Mouse (Mus musculus) erythroblast, embryonic 14.5 days (primary cell): Measurements from ENCODE around the gene Tnfrsf12a.

Experiments
- GATA1 ChIP-seq: IDR thresholded peaks from 2 replicates; pipeline ENCODE4 v1.6.1; 2012; ENCODE audit warnings: low read length, inconsistent platforms, mixed read lengths
- TAL1 ChIP-seq: IDR thresholded peaks from 3 replicates; pipeline ENCODE4 v1.6.1; 2012; ENCODE audit warnings: low read length, inconsistent platforms, mixed read lengths

DNA sequence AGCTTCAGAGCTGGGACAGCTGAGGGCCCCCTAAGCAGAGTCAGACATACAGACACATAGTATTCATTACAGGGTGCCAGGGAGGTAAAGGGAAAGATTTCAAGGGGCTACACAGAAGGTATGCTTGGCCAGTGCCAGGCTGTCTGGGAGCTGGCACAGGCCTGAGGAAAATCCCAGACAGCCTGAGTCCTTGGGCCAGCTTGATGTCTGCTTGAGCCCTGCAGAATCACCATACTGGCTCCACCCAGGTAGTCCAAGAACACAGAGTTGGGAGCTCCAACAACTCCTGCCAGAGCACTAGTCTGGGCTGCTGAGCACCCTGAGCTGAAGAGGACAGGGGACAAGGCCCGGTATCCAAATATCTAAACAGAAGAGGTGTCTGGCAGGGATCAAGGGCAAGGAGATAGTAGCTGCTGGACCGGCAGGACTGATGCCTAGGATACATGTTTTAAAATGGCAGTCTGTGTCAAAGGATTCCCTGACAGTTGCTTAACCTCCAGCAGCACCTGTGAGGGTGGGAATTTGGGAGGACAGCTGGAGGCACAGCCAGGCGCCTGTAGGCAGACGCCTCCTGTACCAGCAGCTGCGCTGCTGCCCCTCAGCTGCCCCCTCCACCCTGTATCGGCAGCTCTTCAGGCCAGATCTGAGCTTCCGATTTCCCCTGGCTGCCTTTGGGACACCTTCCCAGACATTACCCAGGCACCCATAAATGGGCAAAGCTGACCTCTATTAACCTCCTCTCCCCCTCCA lies 45.3 kb upstream of the Tnfrsf12a start, which contains the start of gene 1520401A03Rik:
- TF ChIP-seq GATA1 (no peak), TAL1 (no peak)
